10 mouse cellular contexts compared by ENCODE assay signal in the genomic region with DNA sequence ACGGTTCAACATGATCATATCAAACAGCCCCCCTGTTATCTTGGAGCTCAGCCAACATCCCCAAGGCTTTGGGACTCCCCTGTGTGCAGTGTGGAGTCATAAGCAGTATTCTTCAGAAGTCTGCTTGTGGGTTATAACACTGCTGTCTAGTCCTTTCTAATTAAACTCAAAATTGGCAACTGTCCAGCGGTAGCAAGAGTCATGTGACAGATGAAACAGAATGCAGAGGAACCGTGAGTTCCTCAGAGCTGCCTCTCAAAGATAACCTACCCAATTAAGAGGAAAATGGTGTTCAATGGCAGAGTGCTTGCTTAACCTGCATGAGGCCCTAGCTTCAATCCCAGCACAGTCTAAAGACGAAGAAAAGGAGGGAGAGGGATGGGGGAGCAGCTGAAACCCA. TPM values are rescaled to one million over a fixed set of nuclear protein-coding genes. Genes with fewer than 3 reads are reported as not detected.
DNase-seq lines count a peak whose midpoint lies in the region; ATAC-seq and TF ChIP-seq lines count a peak whose summit lies in the region.
"Had no signal": no experiment of that assay in that cellular context is flagged by ENCODE, and none has a peak within 500 bp of the region (broad histone marks: within the 10 kb centered on the region; RNA-seq: fewer than 3 reads in every experiment).

No protein-coding gene starts in this region.

- no peak overlapping the region for H3K27ac ChIP-seq in embryonic facial prominence, embryonic 14.5 days (replicated peaks; ENCODE audit: low read depth, low read length)
- no peak overlapping the region for H3K27ac ChIP-seq in embryonic facial prominence, embryonic 10.5 days (replicated peaks)
- H3K27ac ChIP-seq in lung, embryonic 16.5 days (ENCODE audit: low read length) = no peak overlapping the region
- H3K27ac ChIP-seq in forebrain, postnatal 0 days (ENCODE audit: low read depth, low read length) = peak overlapping the region; percentile 21; the same call in 1 of the 2 replicates
- H3K27ac ChIP-seq: left cerebral cortex, adult 2 months had no signal

- H3K4me3 ChIP-seq in embryonic facial prominence, embryonic 14.5 days (ENCODE audit: low read depth, low read length) = no peak overlapping the region
- no peak overlapping the region for H3K4me3 ChIP-seq in embryonic facial prominence, embryonic 10.5 days
- H3K4me3 ChIP-seq in lung, embryonic 16.5 days (ENCODE audit: low read length) = no peak overlapping the region
- no peak overlapping the region for H3K4me3 ChIP-seq in forebrain, postnatal 0 days (ENCODE audit: low read depth, low read length)
- H3K4me3 ChIP-seq: left cerebral cortex, adult 2 months had no signal

- WGBS in embryonic facial prominence, embryonic 14.5 days = 34% methylated on average over 4 of the region's 4 CpGs
- WGBS in embryonic facial prominence, embryonic 10.5 days = 66% methylated on average over 4 of the region's 4 CpGs
- 9% methylated on average over 4 of the region's 4 CpGs for WGBS in lung, embryonic 16.5 days
- WGBS in forebrain, postnatal 0 days = 6% methylated on average over 4 of the region's 4 CpGs

- peaks cover 4% of the 10 kb centered on the region; the same call in 1 of the 2 replicates for H3K4me1 ChIP-seq in embryonic facial prominence, embryonic 14.5 days (ENCODE audit: control insufficient read depth, insufficient read depth, low read length)
- no peaks in the 10 kb centered on the region for H3K4me1 ChIP-seq in embryonic facial prominence, embryonic 10.5 days
- no peaks in the 10 kb centered on the region; the same call in none of the 2 replicates for H3K4me1 ChIP-seq in lung, embryonic 16.5 days (replicated peaks; ENCODE audit: control insufficient read depth, insufficient read depth, low read length)
- H3K4me1 ChIP-seq in forebrain, postnatal 0 days (ENCODE audit: insufficient read depth) = no peaks in the 10 kb centered on the region

- H3K4me2 ChIP-seq in embryonic facial prominence, embryonic 14.5 days (ENCODE audit: low read depth, low read length) = no peak overlapping the region
- H3K4me2 ChIP-seq in lung, embryonic 16.5 days (ENCODE audit: low read depth, low read length) = no peak overlapping the region
- no peak overlapping the region for H3K4me2 ChIP-seq in forebrain, postnatal 0 days (ENCODE audit: low read depth)

- no peak overlapping the region for H3K9ac ChIP-seq in embryonic facial prominence, embryonic 14.5 days (ENCODE audit: low read depth, low read length)
- H3K9ac ChIP-seq in lung, embryonic 16.5 days (ENCODE audit: low read length) = no peak overlapping the region
- no peak overlapping the region for H3K9ac ChIP-seq in forebrain, postnatal 0 days

- peak; percentile 85 for ATAC-seq in embryonic facial prominence, embryonic 14.5 days (ENCODE audit: low read depth)
- ATAC-seq in lung, embryonic 16.5 days (ENCODE audit: low read depth) = 0 out of 2 replicates have a peak, but pooled peaks have one; percentile 15
- peak; percentile 86 for ATAC-seq in forebrain, postnatal 0 days

- no peaks in the 10 kb centered on the region for H3K9me3 ChIP-seq in embryonic facial prominence, embryonic 14.5 days (ENCODE audit: control insufficient read depth, low read length)
- no peaks in the 10 kb centered on the region for H3K9me3 ChIP-seq in embryonic facial prominence, embryonic 10.5 days
- H3K9me3 ChIP-seq in lung, embryonic 16.5 days (ENCODE audit: control insufficient read depth, low read length) = no peaks in the 10 kb centered on the region
- H3K9me3 ChIP-seq in forebrain, postnatal 0 days (ENCODE audit: low read length) = no peaks in the 10 kb centered on the region

- H3K36me3 ChIP-seq in embryonic facial prominence, embryonic 14.5 days (ENCODE audit: control insufficient read depth, insufficient read depth, low read length) = no peaks in the 10 kb centered on the region
- H3K36me3 ChIP-seq in embryonic facial prominence, embryonic 10.5 days (replicated peaks) = no peaks in the 10 kb centered on the region
- H3K36me3 ChIP-seq in lung, embryonic 16.5 days (ENCODE audit: control insufficient read depth, insufficient read depth, low read length) = no peaks in the 10 kb centered on the region
- H3K36me3 ChIP-seq in forebrain, postnatal 0 days (ENCODE audit: insufficient read depth) = no peaks in the 10 kb centered on the region
- no peaks in the 10 kb centered on the region for H3K36me3 ChIP-seq in splenic B cell, adult 2 months (ENCODE audit: control insufficient read depth, insufficient read depth, low read length, poor library complexity, severe bottlenecking)

- TF ChIP-seq CTCF in forebrain, postnatal 0 days (IDR thresholded peaks at IDR 0.05; ENCODE audit: low read depth) = no peak

- peak; percentile 82 for DNase-seq in embryonic facial prominence, embryonic 14.5 days (ENCODE audit: low spot score)
- DNase-seq in embryonic facial prominence, embryonic 10.5 days (ENCODE audit: low spot score) = no peak
- DNase-seq in lung, postnatal 36 days = no peak
- peak; percentile 69 for DNase-seq in forebrain, postnatal 0 days
- peak; percentile 13 for DNase-seq in splenic B cell, adult 2 months (ENCODE audit: low read depth, low spot score)
- DNase-seq in gastrocnemius, postnatal 4 days (ENCODE audit: low spot score in 2 of 2) = no peak
- no peak for DNase-seq in thymus, postnatal 14 days
- DNase-seq: lung, adult 18-20 months had no signal

- H3K27me3 ChIP-seq in embryonic facial prominence, embryonic 14.5 days (replicated peaks; ENCODE audit: control insufficient read depth, insufficient read depth, low read length) = no peaks in the 10 kb centered on the region
- H3K27me3 ChIP-seq in embryonic facial prominence, embryonic 10.5 days (replicated peaks; ENCODE audit: low read depth, poor library complexity, severe bottlenecking) = no peaks in the 10 kb centered on the region
- H3K27me3 ChIP-seq in lung, embryonic 16.5 days (ENCODE audit: control insufficient read depth, insufficient read depth, low read depth, low read length) = no peaks in the 10 kb centered on the region
- H3K27me3 ChIP-seq in forebrain, postnatal 0 days (ENCODE audit: insufficient read depth, low read length) = no peaks in the 10 kb centered on the region
- H3K27me3 ChIP-seq in splenic B cell, adult 2 months (ENCODE audit: control insufficient read depth, insufficient read depth, low read length, poor library complexity, severe bottlenecking) = no peaks in the 10 kb centered on the region

RNA-seq across cellular contexts. Expression of gene Slc26a8, which starts 32.1 kb away (rescaled TPM):
- 0.58 and 0.90 TPM in 2 replicates for polyA plus RNA-seq in embryonic facial prominence, embryonic 14.5 days (2014; fragmentation: Nextera tagmentation; extraction: Ambion mirVana)
- 0.21 and 0.77 TPM in 2 replicates for polyA plus RNA-seq in embryonic facial prominence, embryonic 10.5 days (2016; fragmentation: Nextera tagmentation; extraction: Ambion mirVana)
- polyA plus RNA-seq in lung, embryonic 16.5 days (2015; fragmentation: Nextera tagmentation; extraction: Ambion mirVana) = 0.43 and 0.74 TPM in 2 replicates
- total RNA-seq in forebrain, postnatal 0 days (2014; rRNA removed) = 2.0 and 3.3 TPM in 2 replicates
- polyA plus RNA-seq in forebrain, postnatal 0 days (2015; fragmentation: Nextera tagmentation; extraction: Ambion mirVana) = 1.3 and 1.8 TPM in 2 replicates
- 1 to 10 TPM; 2.0 to 2.3 TPM for total RNA-seq in gastrocnemius, postnatal 4 days (2021)

RNA-seq across cellular contexts. Expression of gene Mapk14, which starts 33.2 kb away (rescaled TPM):
- polyA plus RNA-seq in embryonic facial prominence, embryonic 14.5 days (2014; fragmentation: Nextera tagmentation; extraction: Ambion mirVana) = 51.8 and 52.8 TPM in 2 replicates
- polyA plus RNA-seq in embryonic facial prominence, embryonic 10.5 days (2016; fragmentation: Nextera tagmentation; extraction: Ambion mirVana) = 48.1 and 50.7 TPM in 2 replicates
- polyA plus RNA-seq in lung, embryonic 16.5 days (2015; fragmentation: Nextera tagmentation; extraction: Ambion mirVana) = 46.1 and 49.8 TPM in 2 replicates
- total RNA-seq in forebrain, postnatal 0 days (2014; rRNA removed) = 28.7 and 33.5 TPM in 2 replicates
- polyA plus RNA-seq in forebrain, postnatal 0 days (2015; fragmentation: Nextera tagmentation; extraction: Ambion mirVana) = 16.6 and 20.4 TPM in 2 replicates
- 10 to 100 TPM; 54.8 to 61.0 TPM for total RNA-seq in gastrocnemius, postnatal 4 days (2021)

RNA-seq across cellular contexts. Expression of gene Srpk1, which starts 35.4 kb away (rescaled TPM):
- 89.1 and 92.4 TPM in 2 replicates for polyA plus RNA-seq in embryonic facial prominence, embryonic 14.5 days (2014; fragmentation: Nextera tagmentation; extraction: Ambion mirVana)
- 130 and 133 TPM in 2 replicates for polyA plus RNA-seq in embryonic facial prominence, embryonic 10.5 days (2016; fragmentation: Nextera tagmentation; extraction: Ambion mirVana)
- 62.2 and 69.2 TPM in 2 replicates for polyA plus RNA-seq in lung, embryonic 16.5 days (2015; fragmentation: Nextera tagmentation; extraction: Ambion mirVana)
- total RNA-seq in forebrain, postnatal 0 days (2014; rRNA removed) = 55.4 and 69.6 TPM in 2 replicates
- polyA plus RNA-seq in forebrain, postnatal 0 days (2015; fragmentation: Nextera tagmentation; extraction: Ambion mirVana) = 66.6 and 75.1 TPM in 2 replicates
- total RNA-seq in gastrocnemius, postnatal 4 days (2021) = 10 to 100 TPM; 38.4 to 41.6 TPM

Comparison
In these comparisons a context has a peak if more than half of its experiments do, and no peak if none do; other contexts are left out.
1. DNase-seq: peak in embryonic facial prominence, embryonic 14.5 days (single experiment), forebrain, postnatal 0 days (single experiment) and splenic B cell, adult 2 months (single experiment); none in embryonic facial prominence, embryonic 10.5 days (single experiment), lung, postnatal 36 days (single experiment), gastrocnemius, postnatal 4 days (0 of 2) and thymus, postnatal 14 days (single experiment).
2. ATAC-seq: peak in every context shown above with its lines; median percentile 86 in forebrain, postnatal 0 days; 85 in embryonic facial prominence, embryonic 14.5 days; 15 in lung, embryonic 16.5 days.